Mouse (Mus musculus): ENCODE results near the gene Slc16a12. TPM values are rescaled to one million over a fixed set of nuclear protein-coding genes. Genes with fewer than 3 reads are reported as not detected.

Slc16a12 gene
- 13.4 and 15.4 TPM in 2 replicates for polyA plus RNA-seq (2014; fragmentation: Nextera tagmentation; extraction: Ambion mirVana)

DNA sequence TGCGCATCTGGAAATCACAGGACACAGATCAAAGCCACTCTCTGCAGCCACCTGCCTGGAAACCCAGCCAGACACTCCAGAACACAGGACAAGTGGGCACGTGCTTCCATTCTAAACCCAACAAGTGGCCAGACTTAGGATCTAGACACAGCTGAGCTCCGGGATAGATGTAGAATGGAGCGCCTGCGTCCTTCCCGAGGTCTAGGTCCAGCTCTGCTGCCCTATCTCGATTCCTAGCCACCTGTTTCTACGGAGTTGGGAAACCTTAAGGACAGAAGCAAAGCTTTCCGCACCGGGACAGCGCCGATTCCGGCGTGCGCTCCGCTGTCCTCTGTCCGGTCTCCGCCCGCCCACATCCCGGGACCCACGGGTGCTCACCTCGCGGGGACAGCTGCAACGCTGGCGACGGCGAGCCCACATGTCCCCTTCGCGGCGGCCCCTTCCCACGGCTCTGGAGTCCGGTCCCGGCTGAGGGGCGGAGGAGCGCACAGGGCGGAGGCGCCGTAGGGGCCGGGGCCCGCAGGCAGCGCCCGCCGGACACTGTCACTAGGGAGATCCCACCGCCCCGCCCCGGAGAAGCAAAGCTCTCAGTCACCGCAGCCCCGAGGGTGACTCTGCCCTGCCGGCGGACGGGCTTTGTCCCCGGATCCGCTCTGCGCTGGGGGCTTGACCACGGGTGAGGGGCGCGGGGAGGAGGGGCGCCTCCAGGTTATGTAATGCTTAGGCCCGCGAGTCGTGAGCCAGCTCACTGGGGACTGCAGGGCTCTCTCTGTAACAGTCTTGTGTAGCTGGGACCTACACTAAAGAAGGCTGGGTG lies at the start of gene Slc16a12:
TSS of gene Slc16a12 (minus strand) at position 602 of the 817 bp plus-strand sequence.
- no peak for TF ChIP-seq CTCF (IDR thresholded peaks at IDR 0.05; ENCODE audit: low read depth)
- 1% methylated on average over 60 of the region's 61 CpGs for WGBS

DNA sequence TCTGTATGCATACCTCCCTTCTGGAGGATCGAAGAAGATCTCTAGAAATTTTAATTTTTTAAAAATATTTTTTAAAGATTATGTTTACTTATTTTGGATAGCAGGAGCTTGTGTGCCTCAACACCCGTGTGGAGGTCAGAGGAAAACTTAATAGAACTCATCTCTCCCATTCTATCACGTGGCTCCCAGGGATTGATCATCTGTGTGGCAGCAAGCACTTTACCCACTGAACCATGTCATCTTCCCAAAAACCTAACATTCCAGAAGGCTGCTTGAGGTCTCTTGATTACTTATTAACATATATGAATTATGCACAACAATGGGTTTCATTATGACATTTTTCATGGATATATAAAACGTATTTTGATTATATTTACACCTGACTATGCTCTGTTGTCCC lies 49.3 kb upstream of the Slc16a12 start:
- 69% methylated on average over 4 of the region's 4 CpGs for WGBS
- H3K36me3 ChIP-seq (ENCODE audit: insufficient read depth): no peaks in the 10 kb centered on the region
- ATAC-seq (ENCODE audit: insufficient read depth) (no peak), DNase-seq (no peak)
- H3K27ac ChIP-seq (ENCODE audit: low read depth): no peak overlapping the region
- H3K27me3 ChIP-seq (ENCODE audit: insufficient read depth, low read length): no peaks in the 10 kb centered on the region
- H3K4me1 ChIP-seq (ENCODE audit: insufficient read depth): peaks cover 8% of the 10 kb centered on the region
- H3K9ac ChIP-seq: no peak overlapping the region
- H3K4me3 ChIP-seq (ENCODE audit: low read depth, low read length): no peak overlapping the region
- no peaks in the 10 kb centered on the region for H3K9me3 ChIP-seq (ENCODE audit: low read depth, low read length)
- TF ChIP-seq CTCF (IDR thresholded peaks at IDR 0.05; ENCODE audit: low read depth): no peak
- no peak overlapping the region for H3K4me2 ChIP-seq

More for the DNA sequence above, at the start of gene Slc16a12:
- DNase-seq (peak; percentile 59), ATAC-seq (ENCODE audit: insufficient read depth) (peak; percentile 72)
- Histone ChIP-seq H3K9ac (peak within 1 kb of the TSS; percentile 82), H3K4me2 (peak within 1 kb of the TSS; percentile 87), H3K27ac (ENCODE audit: low read depth) (peak within 1 kb of the TSS; percentile 92), H3K9me3 (ENCODE audit: low read depth, low read length) (no peaks in the 10 kb centered on the region), H3K4me1 (ENCODE audit: insufficient read depth) (peaks cover 7% of the 10 kb centered on the region; the same call in 1 of the 2 replicates), H3K36me3 (ENCODE audit: insufficient read depth) (no peaks in the 10 kb centered on the region), H3K4me3 (ENCODE audit: low read depth, low read length) (peak within 1 kb of the TSS; percentile 65), H3K27me3 (ENCODE audit: insufficient read depth, low read length) (peaks cover 4% of the 10 kb centered on the region)

DNA sequence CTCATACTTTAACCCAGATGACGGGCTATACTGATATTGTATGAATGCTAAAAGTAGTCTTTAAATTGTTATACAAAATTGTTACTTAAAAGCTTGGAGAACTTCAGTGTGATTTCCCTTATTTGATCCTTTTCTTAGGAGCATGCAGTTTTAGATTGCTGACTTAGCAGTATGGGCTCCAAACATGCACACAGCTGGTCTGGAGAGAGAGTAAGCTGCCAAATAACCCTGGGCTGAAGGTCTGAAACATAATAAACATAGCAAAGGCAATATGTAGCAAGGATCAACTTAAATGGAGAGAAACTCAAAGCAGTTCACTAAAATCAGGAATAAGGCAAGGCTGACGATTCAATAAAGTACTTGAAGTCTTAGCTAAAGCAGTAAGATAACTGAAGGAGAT lies 35.4 kb upstream of the Slc16a12 start:
- no peaks in the 10 kb centered on the region for H3K9me3 ChIP-seq (ENCODE audit: low read depth, low read length)
- ATAC-seq (ENCODE audit: insufficient read depth): no peak
- no peak overlapping the region for H3K4me2 ChIP-seq
- no peaks in the 10 kb centered on the region for H3K27me3 ChIP-seq (ENCODE audit: insufficient read depth, low read length)
- no peaks in the 10 kb centered on the region for H3K4me1 ChIP-seq (ENCODE audit: insufficient read depth)
- no peak overlapping the region for H3K4me3 ChIP-seq (ENCODE audit: low read depth, low read length)
- 77% methylated on average over 2 of the region's 2 CpGs for WGBS
- peak; percentile 35 for DNase-seq
- H3K27ac ChIP-seq (ENCODE audit: low read depth): no peak overlapping the region
- no peak for TF ChIP-seq CTCF (IDR thresholded peaks at IDR 0.05; ENCODE audit: low read depth)
- H3K9ac ChIP-seq: no peak overlapping the region
- H3K36me3 ChIP-seq (ENCODE audit: insufficient read depth): no peaks in the 10 kb centered on the region

DNA sequence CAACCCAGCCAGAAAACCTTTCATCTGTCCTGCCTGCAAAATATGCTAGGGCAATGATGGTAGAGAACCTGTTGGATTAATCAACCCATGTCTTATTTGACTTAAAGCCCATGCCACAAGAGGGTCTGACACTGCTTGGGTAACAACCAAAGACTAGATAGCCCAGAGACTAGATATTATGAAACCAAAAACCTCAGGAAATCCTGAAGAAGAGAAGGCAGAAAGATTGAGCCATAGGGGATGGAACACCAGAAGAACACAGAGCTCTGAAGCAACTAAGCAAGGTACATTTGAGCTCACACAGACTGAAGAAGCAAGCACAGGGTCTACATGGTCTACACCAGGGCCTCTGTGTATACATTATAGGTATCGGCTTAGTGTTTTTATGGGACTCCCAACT lies 31.9 kb upstream of the Slc16a12 start:
- Histone ChIP-seq H3K27me3 (ENCODE audit: insufficient read depth, low read length) (no peaks in the 10 kb centered on the region), H3K4me2 (no peak overlapping the region), H3K36me3 (ENCODE audit: insufficient read depth) (no peaks in the 10 kb centered on the region), H3K4me3 (ENCODE audit: low read depth, low read length) (no peak overlapping the region), H3K9me3 (ENCODE audit: low read depth, low read length) (no peaks in the 10 kb centered on the region), H3K4me1 (ENCODE audit: insufficient read depth) (no peaks in the 10 kb centered on the region), H3K9ac (no peak overlapping the region), H3K27ac (ENCODE audit: low read depth) (no peak overlapping the region)
- TF ChIP-seq CTCF (IDR thresholded peaks at IDR 0.05; ENCODE audit: low read depth): no peak
- DNase-seq (no peak), ATAC-seq (ENCODE audit: insufficient read depth) (no peak)
- WGBS: 89% methylated on average over 1 of the region's 1 CpGs

DNA sequence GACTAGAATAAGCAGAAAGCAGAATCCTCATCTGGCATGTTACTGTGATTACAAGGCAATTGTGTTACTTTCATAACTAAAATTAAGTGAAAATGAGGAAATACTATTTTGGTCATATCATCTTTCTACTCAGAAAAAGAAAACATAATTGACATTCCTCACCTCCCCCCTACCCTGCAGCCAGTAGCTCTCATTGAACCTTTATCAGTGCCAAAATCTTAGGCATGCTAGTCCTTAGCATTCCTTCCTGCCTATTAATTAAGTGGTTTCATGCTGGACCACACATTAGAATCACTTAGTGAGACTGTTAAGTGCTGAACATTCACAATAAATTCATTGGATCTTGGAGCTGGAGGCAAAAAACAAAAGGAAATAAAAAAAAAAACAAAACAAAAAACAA lies 31.0 kb upstream of the Slc16a12 start:
- ATAC-seq (ENCODE audit: insufficient read depth) (no peak), DNase-seq (peak; percentile 39)
- H3K9ac ChIP-seq: no peak overlapping the region
- no peak for TF ChIP-seq CTCF (IDR thresholded peaks at IDR 0.05; ENCODE audit: low read depth)
- H3K9me3 ChIP-seq (ENCODE audit: low read depth, low read length): no peaks in the 10 kb centered on the region
- H3K27ac ChIP-seq (ENCODE audit: low read depth): no peak overlapping the region
- no peaks in the 10 kb centered on the region for H3K27me3 ChIP-seq (ENCODE audit: insufficient read depth, low read length)
- H3K4me1 ChIP-seq (ENCODE audit: insufficient read depth): no peaks in the 10 kb centered on the region
- no peak overlapping the region for H3K4me3 ChIP-seq (ENCODE audit: low read depth, low read length)
- no peaks in the 10 kb centered on the region for H3K36me3 ChIP-seq (ENCODE audit: insufficient read depth)
- no peak overlapping the region for H3K4me2 ChIP-seq

DNA sequence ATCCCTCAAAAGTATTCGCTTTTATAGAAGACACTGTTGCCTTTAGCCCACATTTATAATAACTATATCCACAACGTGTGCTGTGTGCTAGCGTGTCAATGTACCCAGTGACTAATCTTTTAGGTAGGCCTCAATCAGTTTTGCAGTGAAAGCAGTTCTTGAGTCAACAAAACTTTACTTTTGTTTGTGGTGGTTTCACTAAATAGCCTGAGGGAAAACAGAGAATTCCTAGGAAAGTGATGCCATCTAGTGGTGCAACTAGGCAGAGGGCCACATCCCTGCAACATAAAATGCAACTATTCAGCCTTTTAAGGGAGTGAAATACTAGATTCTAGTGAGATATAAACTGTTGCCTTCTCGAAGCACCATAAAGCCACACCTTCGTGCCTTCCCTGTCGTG lies 25.7 kb upstream of the Slc16a12 start:
- H3K27me3 ChIP-seq (ENCODE audit: insufficient read depth, low read length): no peaks in the 10 kb centered on the region
- DNase-seq (peak; percentile 91), ATAC-seq (ENCODE audit: insufficient read depth) (0 out of 2 replicates have a peak, but pooled peaks have one; percentile 44)
- H3K27ac ChIP-seq (ENCODE audit: low read depth): no peak overlapping the region
- H3K9me3 ChIP-seq (ENCODE audit: low read depth, low read length): no peaks in the 10 kb centered on the region
- WGBS: 20% methylated on average over 6 of the region's 6 CpGs
- no peak overlapping the region for H3K4me2 ChIP-seq
- no peak overlapping the region for H3K4me3 ChIP-seq (ENCODE audit: low read depth, low read length)
- no peaks in the 10 kb centered on the region for H3K36me3 ChIP-seq (ENCODE audit: insufficient read depth)
- H3K4me1 ChIP-seq (ENCODE audit: insufficient read depth): no peaks in the 10 kb centered on the region
- no peak overlapping the region for H3K9ac ChIP-seq
- peak; percentile 87 for TF ChIP-seq CTCF (IDR thresholded peaks at IDR 0.05; ENCODE audit: low read depth)

DNA sequence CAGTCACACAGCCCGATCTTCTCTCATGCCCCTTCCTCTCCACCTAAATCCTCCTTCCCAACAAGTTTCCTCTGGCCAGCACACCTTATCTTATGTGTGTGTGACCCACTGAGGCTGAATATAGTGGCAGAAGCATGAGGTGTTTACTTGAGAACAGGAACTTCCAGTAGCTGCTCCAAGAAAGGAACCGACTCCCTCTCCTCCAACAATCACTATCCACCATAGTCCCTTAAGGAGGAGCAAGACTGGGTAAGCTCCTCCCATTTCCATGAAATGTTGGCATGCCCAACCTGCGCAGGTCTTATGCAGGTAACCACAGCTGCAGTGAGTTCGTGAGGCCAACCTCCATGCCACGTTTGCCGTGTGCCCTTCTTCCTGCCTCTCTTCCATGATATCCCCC lies 23.7 kb upstream of the Slc16a12 start:
- no peaks in the 10 kb centered on the region for H3K4me1 ChIP-seq (ENCODE audit: insufficient read depth)
- H3K4me3 ChIP-seq (ENCODE audit: low read depth, low read length): no peak overlapping the region
- 77% methylated on average over 6 of the region's 6 CpGs for WGBS
- DNase-seq (no peak), ATAC-seq (ENCODE audit: insufficient read depth) (no peak)
- no peaks in the 10 kb centered on the region for H3K27me3 ChIP-seq (ENCODE audit: insufficient read depth, low read length)
- H3K9ac ChIP-seq: no peak overlapping the region
- H3K27ac ChIP-seq (ENCODE audit: low read depth): no peak overlapping the region
- no peaks in the 10 kb centered on the region for H3K36me3 ChIP-seq (ENCODE audit: insufficient read depth)
- TF ChIP-seq CTCF (IDR thresholded peaks at IDR 0.05; ENCODE audit: low read depth): no peak
- H3K4me2 ChIP-seq: no peak overlapping the region
- no peaks in the 10 kb centered on the region for H3K9me3 ChIP-seq (ENCODE audit: low read depth, low read length)
